Mouse (Mus musculus) brain, embryonic 14.5 days (tissue): Measurements from ENCODE around the gene Hba-x.

Experiments used
- CTCF ChIP-seq: fragments of 200-500 bp; IDR thresholded peaks from 2 replicates; pipeline ENCODE4 v1.5.1; 2012; ENCODE audit warnings: inconsistent platforms, mild to moderate bottlenecking, moderate library complexity, borderline replicate concordance; ENCODE audit not compliant: insufficient read depth, insufficient read length; ENCODE audit errors: extremely low read depth
- POLR2A ChIP-seq: fragments of 200-500 bp; IDR thresholded peaks from 2 replicates; pipeline ENCODE4 v1.6.1; 2012; ENCODE audit warnings: mild to moderate bottlenecking, inconsistent platforms, borderline replicate concordance; ENCODE audit not compliant: poor library complexity, insufficient read depth, insufficient read length, severe bottlenecking; ENCODE audit errors: extremely low read depth

- TF ChIP-seq POLR2A (no peak), CTCF (no peak)
These were observed 10.0 kb upstream of the Hba-x start for GRCm38 (mm10) chr11:32266194-32266593.
